Mouse (Mus musculus): ENCODE data around the gene Olfr1308.

Gene Olfr1308

GRCm38 (mm10) chr2:111964844-111965243, at the start of gene Olfr1308:
Gene Olfr1308, minus strand, starts transcription at chr2:111964944.
- no peak for DNase-seq

- DNase-seq = no peak
Measured at GRCm38 (mm10) chr2:112012608-112013007, 47.9 kb upstream of the Olfr1308 start, which contains the start of gene Olfr1310. Gene Olfr1310, minus strand, starts transcription at chr2:112012708.

DNA sequence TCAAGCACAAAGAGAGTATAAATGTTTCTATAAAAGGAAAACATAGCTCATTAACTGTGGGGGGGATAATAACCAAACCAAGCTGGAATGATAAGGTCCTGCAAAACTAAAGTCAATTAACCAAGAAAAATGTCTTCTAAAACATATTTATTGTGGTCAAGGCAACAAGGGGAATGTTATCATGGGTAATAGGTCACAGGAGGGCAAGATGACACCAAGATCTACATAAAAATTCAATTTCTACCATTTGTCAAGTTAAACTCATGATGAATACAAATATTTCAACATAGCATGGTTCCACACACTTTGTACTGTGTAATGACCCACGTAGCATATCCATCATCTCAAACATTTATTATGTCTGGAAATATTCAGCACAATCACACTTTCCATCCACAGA, 25.4 kb upstream of the Olfr1308 start, which contains the start of gene Olfr1309:
Gene Olfr1309, minus strand, starts transcription at position 101 of the 400 bp plus-strand sequence.
- DNase-seq = no peak

GRCm38 (mm10) chr2:111949340-111949739, 15.4 kb downstream of the Olfr1308 start, which contains the start of gene Olfr1307:
Gene Olfr1307, minus strand, starts transcription at chr2:111949440.
- DNase-seq = no peak

GRCm38 (mm10) chr2:111916171-111916570, 48.6 kb downstream of the Olfr1308 start, which contains the start of gene Olfr1306:
Gene Olfr1306, minus strand, starts transcription at chr2:111916271.
- DNase-seq = no peak

All from kidney, postnatal 25 days (tissue).